Mouse (Mus musculus): Measurements from ENCODE around the gene Nxn.

The Nxn gene

DNA sequence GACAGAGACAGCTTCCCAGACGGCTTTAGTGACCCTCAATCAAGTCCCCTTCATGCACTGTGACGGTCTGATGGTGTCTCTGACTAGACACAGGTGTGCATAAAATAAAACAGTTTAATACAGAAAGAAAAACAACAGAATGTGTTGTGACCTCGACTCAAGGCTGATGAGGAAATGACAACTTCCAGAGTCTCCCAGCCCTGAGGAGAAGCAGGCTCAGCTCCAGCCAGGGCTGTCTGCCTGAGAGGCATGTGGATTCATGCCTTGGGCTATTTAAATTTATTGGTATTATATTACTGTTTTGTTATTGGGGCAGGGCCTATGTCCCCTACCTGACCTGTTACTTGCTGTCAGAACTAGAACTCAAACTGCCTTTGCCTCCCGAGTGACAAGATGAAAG lies 37.5 kb downstream of the Nxn start:
- DNase-seq (ENCODE audit: low spot score): no peak

DNA sequence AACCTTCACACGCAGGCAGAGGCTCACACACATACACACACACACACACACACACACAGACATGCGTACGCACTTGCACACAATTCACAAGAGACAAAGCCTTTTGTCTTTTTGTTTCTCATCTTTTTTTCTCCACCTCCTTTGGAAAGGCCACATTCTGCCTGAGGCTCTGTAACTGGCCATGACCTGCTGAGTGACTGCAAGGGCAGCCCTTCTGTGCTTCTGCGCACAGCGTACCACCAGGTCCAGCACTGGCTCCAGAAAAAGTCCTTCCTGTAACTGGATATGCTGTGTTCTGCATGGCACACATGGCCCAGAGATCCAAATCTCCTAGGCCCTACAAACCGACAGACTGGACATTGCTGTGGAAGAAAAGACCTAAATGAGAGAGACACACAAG lies 38.7 kb downstream of the Nxn start:
- no peak for DNase-seq (ENCODE audit: low spot score)

DNA sequence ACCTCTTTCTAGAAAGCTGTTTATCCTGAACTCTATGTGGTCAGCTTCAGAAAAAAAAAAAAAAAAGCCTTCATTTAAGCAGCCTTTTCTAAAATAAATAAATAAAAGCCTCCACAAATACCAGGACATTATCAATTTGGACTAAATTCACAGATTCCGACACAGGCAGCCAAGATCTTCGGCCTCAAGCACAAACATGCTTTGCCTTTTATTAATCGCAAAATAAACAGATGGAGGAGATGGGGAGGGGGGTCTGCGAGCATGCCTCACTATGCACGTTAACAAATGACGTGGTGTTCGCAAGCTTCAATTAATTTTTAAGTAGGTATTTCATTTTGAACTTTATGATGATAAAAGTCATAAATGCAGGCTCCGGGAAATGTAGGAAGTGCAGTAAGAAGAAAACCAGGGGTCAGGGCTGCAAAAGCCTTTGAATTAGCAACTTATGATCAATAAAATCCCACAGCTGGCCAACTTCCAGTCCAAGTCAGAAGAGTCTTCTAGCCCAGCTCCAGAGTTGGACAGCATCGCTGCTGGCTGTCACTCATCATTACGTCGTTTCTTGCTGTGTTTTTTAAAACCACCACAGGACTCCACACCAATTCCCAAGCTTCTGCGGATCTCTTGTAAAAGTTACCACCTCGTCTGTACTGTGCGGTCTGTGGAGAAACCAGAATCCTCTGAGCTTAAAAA lies 40.2 kb downstream of the Nxn start:
- no peak for DNase-seq (ENCODE audit: low spot score)

DNA sequence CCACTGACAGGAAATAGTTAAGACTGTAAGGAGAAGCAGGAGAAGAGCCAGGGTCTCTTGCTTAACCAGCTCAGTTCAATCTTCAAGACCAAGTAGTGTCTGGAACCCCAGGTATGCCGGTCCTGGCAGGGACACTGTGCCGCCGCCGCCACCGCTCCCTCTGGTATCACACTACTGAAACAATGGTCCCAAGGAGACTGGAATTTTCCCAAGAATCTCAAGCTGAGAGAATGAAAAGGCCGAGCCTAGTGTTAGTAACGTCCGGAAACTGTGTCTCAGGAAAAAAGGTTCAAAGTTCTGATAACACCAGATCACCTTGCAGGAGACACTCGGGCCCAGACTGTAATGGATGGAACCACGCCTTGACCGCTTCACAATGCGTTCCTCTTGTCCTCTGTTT lies 41.5 kb downstream of the Nxn start:
- DNase-seq (ENCODE audit: low spot score): no peak

DNA sequence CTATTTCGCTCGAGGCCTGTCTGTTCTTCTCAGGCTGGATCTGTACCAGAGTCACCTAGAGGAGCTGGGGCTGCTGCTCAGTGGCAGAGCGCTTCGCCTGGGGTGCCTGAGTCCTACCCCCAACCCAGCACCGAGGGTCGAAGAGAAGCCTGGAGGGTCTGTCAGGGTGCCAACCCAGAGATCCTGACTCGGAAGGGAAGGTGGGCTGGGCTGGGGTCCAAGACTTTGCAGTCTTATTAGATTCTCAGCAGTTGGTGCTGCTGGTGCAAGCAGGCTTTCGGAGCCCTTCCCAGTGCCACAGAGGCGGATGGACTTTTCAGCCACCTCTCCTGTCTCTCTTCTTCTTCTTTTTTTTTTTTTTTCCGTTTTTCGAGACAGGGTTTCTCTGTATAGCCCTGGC lies 42.8 kb downstream of the Nxn start:
- no peak for DNase-seq (ENCODE audit: low spot score)

DNA sequence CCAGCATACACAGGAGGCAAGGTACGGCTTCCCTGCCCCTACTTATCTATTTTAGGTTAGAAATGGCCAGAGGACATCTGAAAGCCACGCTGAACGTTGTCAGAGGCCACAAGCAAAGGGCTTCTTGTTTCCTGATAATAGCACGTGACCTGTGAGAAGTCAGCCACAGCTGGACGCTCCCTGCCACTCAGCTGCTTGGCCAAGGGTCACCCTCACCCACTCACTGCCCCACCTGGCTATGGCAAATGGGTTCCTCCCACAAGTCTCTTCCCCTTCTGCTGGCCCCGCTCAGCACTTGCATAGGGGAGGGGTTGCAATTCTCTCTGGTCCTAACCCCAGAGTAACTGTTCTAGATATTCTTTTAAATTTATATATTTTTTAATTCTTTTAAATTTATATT lies 43.5 kb downstream of the Nxn start:
- no peak for DNase-seq (ENCODE audit: low spot score)

DNA sequence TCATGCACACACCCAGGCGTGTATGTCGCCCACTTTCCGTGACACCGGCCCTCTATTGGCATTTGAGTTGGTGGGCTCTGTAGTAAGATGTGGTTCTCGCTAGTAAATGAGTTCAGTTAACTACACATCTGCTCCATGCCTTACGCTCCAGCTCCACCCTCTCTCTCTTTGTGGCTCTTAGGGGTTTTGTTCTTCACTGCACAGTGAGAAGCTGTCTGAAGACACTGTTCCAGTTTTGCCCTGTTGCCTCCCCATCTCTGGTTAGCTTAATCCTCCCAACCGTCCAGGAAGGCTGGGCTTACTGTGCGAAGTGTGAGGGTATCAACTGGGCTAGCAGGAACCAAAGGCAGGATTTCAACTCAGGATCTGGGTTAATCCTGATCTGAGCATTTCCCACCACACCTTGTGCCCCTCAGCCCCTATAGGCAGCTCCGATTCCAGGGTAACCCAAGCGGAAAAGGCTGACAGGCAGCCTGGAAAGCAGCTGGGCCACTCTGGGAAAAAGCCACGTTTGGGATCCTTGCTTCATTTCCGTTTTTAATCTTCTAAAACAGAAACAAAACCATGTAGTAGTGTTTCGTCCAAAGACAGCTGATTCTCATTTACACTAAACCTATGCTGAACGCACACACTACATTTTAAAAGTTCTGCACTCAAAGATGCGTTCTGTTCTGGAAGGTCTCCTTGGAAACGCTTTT lies 45.9 kb downstream of the Nxn start:
- DNase-seq (ENCODE audit: low spot score): no peak

- no peak for DNase-seq (ENCODE audit: low spot score)
Observed at GRCm38 (mm10) chr11:76351624-76352011, 47.3 kb downstream of the Nxn start.

DNA sequence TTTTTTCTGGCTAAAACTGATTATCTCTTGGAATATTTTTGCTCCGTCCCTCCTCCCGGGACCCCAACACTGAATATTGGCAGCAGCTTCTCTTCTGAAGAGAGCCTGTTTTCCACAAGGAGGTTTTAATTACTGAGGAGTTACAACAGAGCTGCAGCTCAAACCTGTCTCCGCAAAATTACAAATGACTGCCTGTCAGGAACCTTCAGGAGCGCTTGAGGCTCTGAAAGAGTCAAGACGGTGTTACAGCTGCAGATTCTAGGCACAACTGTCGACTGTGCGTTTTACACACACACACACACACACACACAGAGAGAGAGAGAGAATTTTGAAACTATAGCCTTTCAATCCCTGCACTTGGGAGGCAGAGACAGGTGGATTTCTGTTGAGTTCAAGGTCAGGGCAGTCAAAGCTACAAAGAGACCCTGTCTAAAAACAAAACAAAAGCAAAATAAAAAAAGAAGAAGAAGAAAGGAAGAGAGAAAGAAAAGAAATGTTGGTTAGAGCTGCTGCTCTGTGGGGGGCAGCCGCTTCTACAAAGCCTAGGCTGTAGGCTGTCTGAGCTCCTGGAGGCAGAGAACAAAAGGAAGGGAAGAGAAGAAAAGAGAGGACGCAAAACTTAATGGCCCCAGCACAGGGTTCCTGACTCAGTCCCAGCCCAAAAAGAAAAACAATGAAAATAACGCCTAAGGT lies 47.9 kb downstream of the Nxn start:
- DNase-seq (ENCODE audit: low spot score): no peak

GRCm38 (mm10) chr11:76349833-76350232 lies 49.1 kb downstream of the Nxn start:
- no peak for DNase-seq (ENCODE audit: low spot score)

DNA sequence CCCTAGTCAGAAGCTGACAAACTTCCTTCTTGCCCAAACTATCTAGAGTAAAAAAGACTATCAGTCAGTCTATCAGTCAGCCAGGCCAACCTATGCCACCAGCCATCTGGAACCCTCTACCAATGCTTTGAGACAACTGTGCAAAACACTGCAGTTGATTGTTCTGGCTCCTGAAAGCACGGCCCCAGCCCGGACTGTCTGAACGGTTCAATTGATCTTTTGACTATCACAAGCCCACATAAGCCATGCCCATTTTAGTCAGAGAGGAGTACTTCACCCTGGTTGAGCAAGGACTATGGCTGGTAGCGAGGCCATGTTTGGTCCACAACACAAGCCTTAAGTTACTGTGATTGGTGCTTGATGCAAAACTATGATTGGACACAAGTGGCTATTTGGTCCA lies 51.4 kb downstream of the Nxn start:
- no peak for DNase-seq (ENCODE audit: low spot score)

DNA sequence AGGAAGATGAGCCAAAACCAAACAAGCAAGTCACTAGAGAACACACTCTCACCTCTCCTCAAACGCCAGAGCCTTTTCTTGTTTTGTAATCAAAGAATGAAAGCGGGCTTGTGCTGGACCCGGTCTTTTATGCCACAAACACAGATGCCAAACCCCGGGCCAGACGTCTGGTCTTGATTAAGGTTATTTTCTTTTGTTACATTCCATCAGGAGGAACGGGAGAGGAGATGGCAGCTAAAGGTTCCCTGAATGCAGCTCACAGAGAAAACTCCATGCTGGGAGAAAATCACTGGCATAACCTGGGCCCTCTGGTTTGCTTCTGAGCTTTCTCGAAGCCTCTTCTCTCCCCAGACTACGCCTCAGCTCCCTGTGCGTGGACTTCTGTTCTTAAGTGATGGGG lies 55.9 kb downstream of the Nxn start:
- no peak for DNase-seq (ENCODE audit: low spot score)

DNA sequence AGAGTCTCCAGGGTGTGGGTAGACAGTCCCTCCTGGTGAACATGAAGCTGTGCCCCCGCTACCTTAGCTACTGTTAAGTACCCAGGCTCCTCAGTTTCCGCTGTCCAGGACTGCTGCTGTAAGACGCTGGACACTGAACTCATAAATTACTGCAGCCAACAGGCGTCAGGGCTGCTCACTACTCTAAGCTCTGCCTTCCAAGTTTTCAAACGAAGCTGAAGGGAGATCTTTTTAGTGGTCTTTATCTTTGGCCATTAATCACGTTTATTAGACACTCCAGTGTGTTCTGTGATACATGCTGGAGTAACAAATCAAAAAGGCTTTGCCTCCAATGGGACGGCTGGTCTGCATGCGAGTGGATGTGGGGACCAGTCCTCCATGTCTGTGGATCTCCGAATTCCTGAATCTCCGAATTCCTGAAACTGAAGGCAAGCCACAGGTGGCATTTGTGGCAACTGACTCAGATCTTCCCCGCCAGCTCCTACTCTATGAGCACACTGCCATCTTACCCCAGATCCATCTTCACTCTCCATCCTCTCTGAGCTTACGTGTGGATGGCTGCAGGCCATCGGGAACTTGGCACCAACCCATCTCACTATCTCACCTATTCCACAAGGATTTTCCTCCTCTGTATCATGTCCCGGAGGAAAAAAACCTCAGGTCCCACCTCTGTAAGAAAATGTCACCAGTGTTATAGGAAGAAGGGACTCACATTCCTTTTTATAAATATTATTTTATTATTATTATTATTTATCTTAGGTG lies 56.9 kb downstream of the Nxn start:
- no peak for DNase-seq (ENCODE audit: low spot score)

- DNase-seq (ENCODE audit: low spot score): no peak
Observed at GRCm38 (mm10) chr11:76341163-76341562, 57.8 kb downstream of the Nxn start.

GRCm38 (mm10) chr11:76339830-76340229 lies 59.1 kb downstream of the Nxn start:
- no peak for DNase-seq (ENCODE audit: low spot score)

GRCm38 (mm10) chr11:76339141-76339540 lies 59.8 kb downstream of the Nxn start:
- DNase-seq (ENCODE audit: low spot score): no peak

- no peak for DNase-seq (ENCODE audit: low spot score)
Observed at GRCm38 (mm10) chr11:76338656-76339055, 60.3 kb downstream of the Nxn start.

- DNase-seq (ENCODE audit: low spot score): no peak
Observed at GRCm38 (mm10) chr11:76337764-76338163, 61.2 kb downstream of the Nxn start.

DNA sequence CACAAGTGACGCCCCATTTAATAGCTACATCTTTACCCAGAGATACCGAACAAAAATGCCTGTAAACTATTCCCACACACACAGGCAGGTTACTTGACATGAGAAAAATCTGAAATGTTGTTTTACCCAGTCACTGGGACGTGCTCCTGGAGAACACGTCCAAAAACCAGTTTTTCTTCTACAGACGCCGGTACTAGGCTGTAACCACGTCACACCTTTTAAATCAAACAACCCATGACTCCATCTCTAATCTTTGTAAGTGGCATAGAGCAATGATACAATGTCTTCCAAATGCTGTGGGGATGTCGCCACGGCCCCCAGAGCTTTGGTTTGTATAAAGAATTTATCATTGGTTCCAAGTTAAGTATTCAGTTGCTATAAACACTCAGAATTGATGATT lies 61.7 kb downstream of the Nxn start:
- no peak for DNase-seq (ENCODE audit: low spot score)

DNA sequence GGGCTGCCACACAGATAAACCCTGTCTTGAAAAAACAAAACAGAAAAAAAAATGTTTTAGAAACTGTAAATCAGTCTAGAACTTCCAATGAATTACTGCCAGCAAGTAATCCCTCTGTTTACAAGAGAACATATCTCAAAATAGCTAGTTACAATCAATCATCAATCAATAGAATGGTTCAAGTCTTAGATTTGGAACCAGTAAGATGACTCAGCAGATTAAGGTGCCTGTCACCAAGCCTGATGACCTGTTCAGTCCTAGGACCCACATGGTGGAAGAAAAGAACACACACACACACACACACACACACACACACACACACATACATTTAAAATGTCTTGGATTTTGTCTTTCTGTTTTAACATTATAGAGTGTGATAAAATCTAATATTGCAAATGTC lies 62.7 kb downstream of the Nxn start:
- no peak for DNase-seq (ENCODE audit: low spot score)

DNA sequence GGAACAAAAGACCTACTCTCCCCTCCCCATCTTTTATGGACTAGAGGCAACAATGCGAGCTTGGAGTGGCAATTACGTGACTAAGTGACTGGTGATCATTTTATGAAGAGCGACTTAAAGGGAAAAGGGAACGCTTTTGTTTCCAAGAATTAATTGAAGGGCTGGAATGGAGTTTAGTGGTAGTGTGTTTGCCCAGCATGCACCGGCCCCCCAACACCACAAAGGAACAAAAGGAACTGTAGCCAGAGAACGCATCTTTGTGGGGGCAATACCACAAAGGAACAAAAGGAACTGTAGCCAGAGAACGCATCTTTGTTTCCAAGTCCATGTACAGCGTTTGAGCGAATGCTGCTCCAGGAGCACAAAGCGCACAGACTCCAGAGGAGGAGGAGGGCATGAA lies 64.0 kb downstream of the Nxn start:
- DNase-seq (ENCODE audit: low spot score): no peak

DNA sequence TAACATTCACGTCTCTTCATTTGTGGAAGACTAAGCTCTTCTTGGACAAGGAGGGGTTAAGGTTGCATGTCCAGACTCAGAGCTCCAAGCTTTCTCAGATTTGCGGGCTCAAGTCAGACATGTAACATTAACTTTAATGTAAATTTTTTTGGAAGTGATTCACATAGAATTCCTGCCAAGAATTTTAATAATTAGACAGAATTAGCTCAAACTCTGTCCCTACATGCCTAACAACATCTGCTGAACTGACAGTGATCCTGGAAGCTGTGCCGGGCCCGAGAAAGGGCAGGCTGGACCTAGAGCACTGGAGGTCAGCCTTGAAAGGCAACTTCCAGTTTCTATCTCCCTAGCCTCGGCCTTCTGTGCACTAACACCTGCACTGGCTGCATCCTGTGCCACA lies 66.7 kb downstream of the Nxn start:
- DNase-seq (ENCODE audit: low spot score): no peak
